Mouse (Mus musculus): ENCODE measurements at regions not wholly inside any gene's neighbourhood (a gene's known extent, or its start where the extent isn't known, plus 50 kb on each side); places are given as distances from the start of the nearest gene placed in this dataset. TPM values are rescaled to one million over a fixed set of nuclear protein-coding genes. Genes with fewer than 3 reads are reported as not detected.

DNA sequence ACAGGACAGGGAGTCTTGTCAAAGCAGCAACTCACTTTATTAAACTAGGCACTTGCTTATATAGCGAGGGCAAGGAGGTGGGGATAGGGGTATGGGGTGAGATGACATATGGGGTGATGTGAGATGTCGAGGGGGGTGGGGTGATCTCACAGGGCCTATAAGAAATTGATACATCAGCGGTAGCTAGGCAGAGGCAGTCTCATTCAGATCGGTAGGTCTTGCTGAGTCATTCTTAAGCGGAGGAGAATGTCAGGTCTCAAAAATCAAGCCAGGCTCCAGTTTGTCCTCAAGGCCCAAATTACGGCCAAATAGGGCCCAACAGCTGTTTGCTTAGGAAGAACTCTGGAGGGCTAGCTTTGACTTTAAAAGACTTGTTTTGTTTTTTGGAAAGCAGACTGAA lies 60.7 kb upstream of the Peli1 start:
- WGBS = 95% methylated on average over 6 of the region's 6 CpGs
- Histone ChIP-seq H3K4me3 (no peak overlapping the region), H3K9me3 (no peaks in the 10 kb centered on the region), H3K9ac (no peak overlapping the region), H3K4me2 (no peak overlapping the region), H3K36me3 (no peaks in the 10 kb centered on the region), H3K27me3 (no peaks in the 10 kb centered on the region), H3K27ac (replicated peaks) (no peak overlapping the region), H3K4me1 (replicated peaks) (peaks cover 11% of the 10 kb centered on the region)
- ATAC-seq (ENCODE audit: low read depth) = no peak

DNA sequence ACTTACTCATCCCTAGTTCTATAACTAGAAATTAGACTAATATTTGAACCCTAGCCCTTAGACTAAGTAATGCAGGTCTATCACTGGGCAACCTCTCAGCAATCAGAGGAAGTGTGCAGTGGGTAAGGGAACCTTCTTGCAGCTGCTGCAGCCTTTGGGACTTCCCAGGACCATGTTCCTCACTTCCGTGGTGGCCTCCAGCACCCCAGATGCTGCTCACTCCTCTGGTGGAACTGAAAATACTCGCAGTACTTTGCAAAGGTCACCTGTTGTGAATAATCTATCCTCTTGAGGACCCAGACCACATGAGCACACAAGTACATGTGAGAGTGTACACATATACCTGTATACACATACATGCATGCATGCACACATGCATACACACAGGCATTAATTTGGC lies 59.3 kb upstream of the Peli1 start:
- Histone ChIP-seq H3K27me3 (no peaks in the 10 kb centered on the region), H3K27ac (replicated peaks) (no peak overlapping the region), H3K4me3 (no peak overlapping the region), H3K4me1 (replicated peaks) (peaks cover 19% of the 10 kb centered on the region), H3K4me2 (no peak overlapping the region), H3K9ac (no peak overlapping the region), H3K9me3 (no peaks in the 10 kb centered on the region), H3K36me3 (no peaks in the 10 kb centered on the region)
- 88% methylated on average over 2 of the region's 2 CpGs for WGBS
- no peak for ATAC-seq (ENCODE audit: low read depth)

DNA sequence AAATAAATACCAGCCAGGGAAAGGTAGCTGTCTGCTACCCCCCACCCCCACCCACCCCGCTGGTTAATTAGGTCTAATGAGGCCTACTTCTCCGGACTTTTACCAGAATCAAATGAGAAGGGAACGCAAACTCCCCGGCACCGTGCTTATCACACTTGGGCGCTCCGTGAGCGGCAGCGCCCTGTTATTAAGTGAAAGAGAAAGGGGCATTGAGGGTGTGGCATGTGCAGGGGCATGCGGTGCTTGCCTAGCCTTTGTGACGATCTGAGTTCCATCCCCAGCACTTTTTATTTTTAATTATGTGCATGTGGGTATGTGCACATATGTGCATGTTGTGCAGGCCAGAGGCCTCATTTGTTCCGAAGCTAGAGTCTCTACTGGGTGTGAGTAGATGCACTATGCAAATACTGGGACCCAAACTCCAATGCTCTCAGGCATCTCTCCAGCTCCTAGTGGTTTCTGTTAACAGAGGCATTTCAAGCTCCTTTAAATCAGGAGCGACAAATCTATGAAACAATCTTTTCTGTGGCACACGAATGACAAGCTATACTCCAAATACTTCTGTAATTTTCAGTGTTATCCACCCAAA lies 57.8 kb upstream of the Peli1 start:
- Histone ChIP-seq H3K27me3 (no peaks in the 10 kb centered on the region), H3K36me3 (no peaks in the 10 kb centered on the region), H3K4me1 (replicated peaks) (peaks cover 19% of the 10 kb centered on the region), H3K4me2 (no peak overlapping the region), H3K27ac (replicated peaks) (no peak overlapping the region), H3K4me3 (no peak overlapping the region), H3K9ac (no peak overlapping the region), H3K9me3 (no peaks in the 10 kb centered on the region)
- ATAC-seq (ENCODE audit: low read depth) = 0 out of 2 replicates have a peak, but pooled peaks have one; percentile 11
- 84% methylated on average over 14 of the region's 14 CpGs for WGBS

DNA sequence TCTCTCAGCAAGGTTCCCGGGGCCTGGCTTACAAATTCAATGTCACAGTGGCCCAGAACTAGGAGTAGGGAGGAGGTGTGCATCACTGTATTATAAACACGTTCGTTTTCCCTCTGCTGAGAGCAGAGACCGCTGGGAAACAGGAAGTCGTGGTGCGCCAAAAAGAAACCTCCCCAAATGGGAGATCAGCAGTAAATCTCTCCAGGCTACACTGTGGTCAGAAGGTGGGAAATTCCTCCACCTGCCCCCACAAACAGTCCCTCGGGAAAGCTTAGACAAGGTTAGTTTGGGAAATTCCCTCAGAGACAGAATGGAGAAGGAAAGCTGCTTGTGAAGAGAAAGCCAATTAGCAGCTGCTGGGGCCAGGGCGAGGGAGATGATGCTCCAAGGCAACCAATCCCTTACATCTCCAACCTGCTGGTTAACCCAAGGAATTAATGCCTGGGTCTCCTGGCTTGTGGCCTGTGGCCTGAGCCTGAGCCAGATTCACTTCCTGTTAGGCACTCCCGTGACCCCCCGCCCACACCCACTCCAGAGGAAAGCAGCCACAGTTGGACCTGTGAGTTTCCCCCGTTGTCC lies 57.2 kb upstream of the Peli1 start:
- H3K36me3 ChIP-seq = no peaks in the 10 kb centered on the region
- 52% methylated on average over 11 of the region's 11 CpGs for WGBS
- no peak for ATAC-seq (ENCODE audit: low read depth)
- no peaks in the 10 kb centered on the region for H3K27me3 ChIP-seq
- no peak overlapping the region for H3K4me3 ChIP-seq
- H3K27ac ChIP-seq (replicated peaks) = no peak overlapping the region
- peaks cover 19% of the 10 kb centered on the region for H3K4me1 ChIP-seq (replicated peaks)
- no peak overlapping the region for H3K4me2 ChIP-seq
- H3K9me3 ChIP-seq = no peaks in the 10 kb centered on the region
- no peak overlapping the region for H3K9ac ChIP-seq

DNA sequence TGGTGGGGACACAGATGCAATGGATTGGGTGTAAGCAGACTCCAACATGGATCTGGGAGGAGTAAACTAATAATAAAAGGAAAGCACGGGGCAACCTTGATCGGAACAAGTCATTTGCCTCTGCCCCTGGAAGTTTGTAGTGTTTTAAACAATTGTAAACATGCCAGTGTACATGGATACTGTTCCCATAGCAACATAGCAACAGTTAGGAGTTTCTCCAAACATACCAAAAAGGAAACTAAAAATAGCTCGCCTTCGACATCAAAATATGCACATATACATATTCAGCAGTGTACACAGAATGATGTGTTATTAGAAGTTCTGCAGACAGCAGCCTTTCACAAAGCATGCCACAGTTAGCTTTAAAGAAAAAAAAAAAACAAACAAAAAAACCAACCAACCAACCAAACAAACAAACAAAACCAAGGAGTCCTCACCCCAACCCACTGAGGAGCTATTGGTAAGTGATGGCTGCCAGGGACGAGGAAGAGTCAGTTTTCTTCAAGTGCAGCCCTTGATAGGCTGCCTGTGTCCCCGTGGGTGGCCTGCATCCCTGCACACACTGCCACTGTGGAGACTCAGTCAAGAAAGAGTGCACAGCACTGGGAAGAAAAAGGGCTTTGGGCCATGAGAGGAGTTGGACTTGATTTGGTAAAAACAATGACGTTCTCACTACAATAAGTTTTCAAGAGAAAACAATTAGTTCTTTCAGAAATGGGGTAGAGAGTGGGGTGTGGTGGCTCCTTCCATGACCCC lies 54.8 kb upstream of the Peli1 start:
- no peak overlapping the region for H3K9ac ChIP-seq
- H3K9me3 ChIP-seq = no peaks in the 10 kb centered on the region
- H3K4me1 ChIP-seq (replicated peaks) = peaks cover 19% of the 10 kb centered on the region
- no peak for ATAC-seq (ENCODE audit: low read depth)
- no peaks in the 10 kb centered on the region for H3K36me3 ChIP-seq
- no peak overlapping the region for H3K4me2 ChIP-seq
- H3K27me3 ChIP-seq = no peaks in the 10 kb centered on the region
- 39% methylated on average over 7 of the region's 7 CpGs for WGBS
- H3K27ac ChIP-seq (replicated peaks) = no peak overlapping the region
- H3K4me3 ChIP-seq = no peak overlapping the region

DNA sequence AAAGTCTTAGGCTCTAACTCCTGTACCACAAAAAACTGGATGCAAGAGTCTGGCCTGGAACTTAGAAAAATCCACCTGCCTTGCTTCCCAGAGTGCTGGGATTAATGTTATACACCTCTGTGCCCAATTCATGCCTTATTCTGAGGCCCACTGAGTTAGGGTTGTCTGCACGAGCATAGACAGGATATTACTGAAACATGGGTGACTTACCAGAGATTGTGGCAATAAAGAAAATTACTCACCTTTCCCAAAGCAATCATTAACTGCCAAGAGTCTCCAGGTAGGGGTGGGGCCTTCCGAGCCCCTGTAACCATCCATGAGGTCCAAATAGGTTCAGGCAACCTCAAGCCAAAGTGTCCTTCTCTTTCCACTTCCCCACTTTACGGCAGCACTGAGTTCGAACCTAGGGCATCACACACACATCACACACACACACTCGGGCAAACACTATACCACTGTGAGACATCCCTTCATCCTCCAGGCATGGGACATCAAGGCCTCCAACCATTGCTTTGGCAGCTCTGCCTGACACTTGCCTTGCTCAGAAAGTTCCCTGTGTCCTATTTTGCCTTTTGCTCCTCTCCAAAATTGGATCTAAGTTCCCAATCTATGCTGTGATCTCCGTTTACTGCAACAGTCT lies 53.7 kb upstream of the Peli1 start:
- Histone ChIP-seq H3K4me2 (no peak overlapping the region), H3K36me3 (no peaks in the 10 kb centered on the region), H3K4me3 (no peak overlapping the region), H3K9ac (no peak overlapping the region), H3K4me1 (replicated peaks) (peaks cover 19% of the 10 kb centered on the region), H3K27ac (replicated peaks) (no peak overlapping the region), H3K27me3 (no peaks in the 10 kb centered on the region), H3K9me3 (no peaks in the 10 kb centered on the region)
- 90% methylated on average over 6 of the region's 6 CpGs for WGBS
- no peak for ATAC-seq (ENCODE audit: low read depth)

GRCm38 (mm10) chr11:21041201-21041600 lies 49.9 kb upstream of the Peli1 start:
- Histone ChIP-seq H3K4me2 (no peak overlapping the region), H3K27me3 (no peaks in the 10 kb centered on the region), H3K27ac (replicated peaks) (no peak overlapping the region), H3K4me1 (replicated peaks) (0 out of 2 replicates have a peak, but pooled peaks cover 5% of the 10 kb centered on the region), H3K36me3 (no peaks in the 10 kb centered on the region), H3K4me3 (no peak overlapping the region), H3K9ac (no peak overlapping the region), H3K9me3 (no peaks in the 10 kb centered on the region)
- 79% methylated on average over 5 of the region's 5 CpGs for WGBS
- ATAC-seq (ENCODE audit: low read depth) = no peak

Small RNAs in the stretch of these regions (microRNA-seq; reads per million reads assigned to microRNA genes)
- gene Gm23681 = not detected

All from neural tube, embryonic 13.5 days (tissue).